Mouse (Mus musculus) midbrain, embryonic 14.5 days (tissue): ENCODE results near the gene Rpusd4. TPM values are rescaled to one million over a fixed set of nuclear protein-coding genes. Genes with fewer than 3 reads are reported as not detected.

Experiments
- ATAC-seq: fragments of 200-750 bp; cut with Nextera tagmentation; 2 replicates; pipeline ENCODE4 v1.8.0; 2017; ENCODE audit warnings: moderate number of reproducible peaks, moderate library complexity; ENCODE audit not compliant: low FRiP score, low TSS enrichment
- DNase-seq: peaks from one replicate; pipeline ENCODE4 v3.0.0-alpha.2; 2015
- H3K27ac ChIP-seq: fragments of 300-500 bp; sonication (generic); replicated peaks from 2 replicates; pipeline ENCODE4 v1.5.1; 2014; ENCODE audit warnings: mild to moderate bottlenecking, low read depth, low read length, moderate library complexity
- H3K27me3 ChIP-seq: fragments of 300-500 bp; sonication (generic); 2 replicates; pipeline ENCODE4 v1.6.1; 2014; ENCODE audit warnings: low read length, control low read depth, mixed read lengths; ENCODE audit not compliant: control insufficient read depth, insufficient read depth
- H3K36me3 ChIP-seq: fragments of 300-500 bp; sonication (generic); 2 replicates; pipeline ENCODE4 v1.6.1; 2014; ENCODE audit warnings: low read length, control low read depth; ENCODE audit not compliant: control insufficient read depth, insufficient read depth
- H3K4me1 ChIP-seq: fragments of 300-500 bp; sonication (generic); 2 replicates; pipeline ENCODE4 v1.6.1; 2014; ENCODE audit warnings: mild to moderate bottlenecking, antibody characterized with exemption, low read length, control low read depth; ENCODE audit not compliant: control insufficient read depth, insufficient read depth
- H3K4me2 ChIP-seq: fragments of 300-500 bp; sonication (generic); 2 replicates; pipeline ENCODE4 v1.6.1; 2014; ENCODE audit warnings: mild to moderate bottlenecking, low read length, moderate library complexity
- H3K4me3 ChIP-seq: fragments of 300-500 bp; sonication (generic); replicated peaks from 2 replicates; pipeline ENCODE4 v1.5.1; 2014; ENCODE audit warnings: low read depth, low read length
- H3K9ac ChIP-seq: fragments of 300-500 bp; sonication (generic); replicated peaks from 2 replicates; pipeline ENCODE4 v1.6.1; 2014; ENCODE audit warnings: mild to moderate bottlenecking, low read length, moderate library complexity
- H3K9me3 ChIP-seq: fragments of 300-500 bp; sonication (generic); 2 replicates; pipeline ENCODE4 v1.6.1; 2016; ENCODE audit warnings: low read length, control low read depth, mixed read lengths; ENCODE audit not compliant: control insufficient read depth
- WGBS: fragments of 180-500 bp; shearing (Covaris S2); extraction: QIAGEN DNeasy Blood & Tissue Kit; methylation state at CpG from one replicate; pipeline ENCODE4 v1.1.7; 2014; 5-methylcytosine and 5-hydroxymethylcytosine counted together
- polyA plus RNA-seq: library from polyadenylated mRNA; unstranded; fragments of >200 nt; fragmentation: Nextera tagmentation; extraction: Ambion mirVana; gene quantifications from 2 replicates; pipeline ENCODE4 v1.2.1, GENCODE M21; 2014

The Rpusd4 gene
- polyA plus RNA-seq, 1 experiment from 2014 or later: 18.1 TPM

- H3K36me3 ChIP-seq: peaks cover 9% of the 10 kb centered on the region
- no peak overlapping the region for H3K27ac ChIP-seq
- no peaks in the 10 kb centered on the region for H3K4me1 ChIP-seq
- no peak overlapping the region for H3K9ac ChIP-seq
- H3K4me2 ChIP-seq: no peak overlapping the region
- no peaks in the 10 kb centered on the region for H3K27me3 ChIP-seq
- no peak overlapping the region for H3K4me3 ChIP-seq
- no peaks in the 10 kb centered on the region for H3K9me3 ChIP-seq
- 19% methylated on average over 5 of the region's 5 CpGs for WGBS
- no peak; the same call in 1 of the 2 replicates for ATAC-seq
- DNase-seq: peak; percentile 85
Observed at GRCm38 (mm10) chr9:35282006-35282850, 14.6 kb downstream of the Rpusd4 start.

GRCm38 (mm10) chr9:35282851-35283200 lies 15.2 kb downstream of the Rpusd4 start:
- Histone ChIP-seq H3K27ac (no peak overlapping the region), H3K4me1 (no peaks in the 10 kb centered on the region), H3K27me3 (no peaks in the 10 kb centered on the region), H3K4me3 (no peak overlapping the region), H3K9ac (no peak overlapping the region), H3K36me3 (peaks cover 3% of the 10 kb centered on the region), H3K9me3 (no peaks in the 10 kb centered on the region), H3K4me2 (no peak overlapping the region)
- ATAC-seq (no peak), DNase-seq (peak; percentile 19)
- whole genome bisulfite sequencing: 54% methylated on average over 5 of the region's 5 CpGs

GRCm38 (mm10) chr9:35283415-35284069 lies 15.9 kb downstream of the Rpusd4 start:
- no peaks in the 10 kb centered on the region for H3K9me3 ChIP-seq
- H3K4me3 ChIP-seq: no peak overlapping the region
- no peak overlapping the region for H3K27ac ChIP-seq
- 53% methylated on average over 13 of the region's 13 CpGs for WGBS
- peaks cover 2% of the 10 kb centered on the region; the same call in 1 of the 2 replicates for H3K27me3 ChIP-seq
- DNase-seq (no peak), ATAC-seq (peak; percentile 40; the same call in 1 of the 2 replicates)
- H3K9ac ChIP-seq: no peak overlapping the region
- H3K36me3 ChIP-seq: no peaks in the 10 kb centered on the region
- no peaks in the 10 kb centered on the region for H3K4me1 ChIP-seq
- H3K4me2 ChIP-seq: no peak overlapping the region

DNA sequence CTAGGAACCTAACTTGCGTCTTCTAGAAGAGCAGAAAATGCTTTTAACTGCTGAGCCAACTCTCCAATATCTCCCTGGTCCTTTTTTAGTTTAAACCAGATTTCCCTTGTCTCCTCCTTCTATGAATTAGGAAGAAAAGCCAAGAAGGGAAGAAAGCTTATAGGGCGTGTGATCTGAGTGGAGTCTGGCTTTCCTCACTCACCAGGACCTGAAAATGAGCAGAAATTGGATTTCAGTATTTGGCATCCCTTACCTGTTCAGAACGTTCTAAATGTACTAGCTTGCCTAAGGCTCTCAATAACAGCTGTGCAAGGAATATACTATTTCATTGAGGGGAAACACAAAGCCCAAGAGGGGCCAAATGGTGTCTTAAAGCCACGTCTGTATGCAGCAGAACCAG lies 16.7 kb downstream of the Rpusd4 start:
- Histone ChIP-seq H3K9ac (no peak overlapping the region), H3K9me3 (no peaks in the 10 kb centered on the region), H3K27me3 (peaks cover 3% of the 10 kb centered on the region; the same call in 1 of the 2 replicates), H3K36me3 (no peaks in the 10 kb centered on the region), H3K4me2 (no peak overlapping the region), H3K4me1 (no peaks in the 10 kb centered on the region), H3K4me3 (no peak overlapping the region), H3K27ac (no peak overlapping the region)
- ATAC-seq (no peak), DNase-seq (no peak)
- WGBS: 90% methylated on average over 4 of the region's 4 CpGs

GRCm38 (mm10) chr9:35286351-35286750 lies 18.7 kb downstream of the Rpusd4 start:
- Histone ChIP-seq H3K27me3 (peaks cover 3% of the 10 kb centered on the region; the same call in 1 of the 2 replicates), H3K9ac (no peak overlapping the region), H3K4me3 (no peak overlapping the region), H3K9me3 (no peaks in the 10 kb centered on the region), H3K36me3 (no peaks in the 10 kb centered on the region), H3K4me1 (no peaks in the 10 kb centered on the region), H3K4me2 (no peak overlapping the region), H3K27ac (no peak overlapping the region)
- DNase-seq (no peak), ATAC-seq (no peak)
- 56% methylated on average over 3 of the region's 3 CpGs for WGBS

- Histone ChIP-seq H3K9ac (no peak overlapping the region), H3K4me1 (no peaks in the 10 kb centered on the region), H3K27me3 (peaks cover 6% of the 10 kb centered on the region; the same call in 1 of the 2 replicates), H3K27ac (no peak overlapping the region), H3K4me3 (no peak overlapping the region), H3K9me3 (no peaks in the 10 kb centered on the region), H3K36me3 (no peaks in the 10 kb centered on the region), H3K4me2 (no peak overlapping the region)
- WGBS: 18% methylated on average over 7 of the region's 7 CpGs
- ATAC-seq (no peak), DNase-seq (no peak)
Observed at GRCm38 (mm10) chr9:35289992-35290391, 22.3 kb downstream of the Rpusd4 start.

- Histone ChIP-seq H3K27me3 (peaks cover 6% of the 10 kb centered on the region; the same call in 1 of the 2 replicates), H3K4me1 (no peaks in the 10 kb centered on the region), H3K27ac (no peak overlapping the region), H3K9ac (no peak overlapping the region), H3K4me3 (no peak overlapping the region), H3K36me3 (no peaks in the 10 kb centered on the region), H3K9me3 (no peaks in the 10 kb centered on the region), H3K4me2 (no peak overlapping the region)
- 97% methylated on average over 3 of the region's 3 CpGs for WGBS
- no peak for DNase-seq
- ATAC-seq: no peak
Observed at GRCm38 (mm10) chr9:35290417-35290816, 22.8 kb downstream of the Rpusd4 start.

DNA sequence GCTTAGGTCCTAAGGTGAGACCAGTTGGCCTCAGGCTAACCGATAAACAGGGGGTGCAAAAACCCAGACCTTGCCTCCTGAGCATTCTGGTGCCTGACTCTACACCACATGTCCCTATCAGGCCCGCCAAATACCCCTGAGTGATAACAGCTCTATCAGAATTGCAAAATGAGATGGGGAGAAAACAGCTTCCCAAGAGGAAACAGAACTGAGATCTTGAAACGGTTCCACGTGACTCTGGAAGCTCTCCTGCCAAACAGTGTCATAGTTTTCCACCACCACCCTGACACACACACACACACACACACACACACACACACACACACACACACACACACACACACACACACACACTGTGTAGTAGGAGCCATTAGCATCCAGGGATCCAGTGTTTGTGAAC lies 23.3 kb downstream of the Rpusd4 start:
- ATAC-seq (no peak), DNase-seq (no peak)
- no peaks in the 10 kb centered on the region for H3K36me3 ChIP-seq
- peaks cover 6% of the 10 kb centered on the region; the same call in 1 of the 2 replicates for H3K27me3 ChIP-seq
- no peak overlapping the region for H3K4me3 ChIP-seq
- H3K9me3 ChIP-seq: no peaks in the 10 kb centered on the region
- H3K4me1 ChIP-seq: no peaks in the 10 kb centered on the region
- no peak overlapping the region for H3K4me2 ChIP-seq
- WGBS: 80% methylated on average over 4 of the region's 4 CpGs
- H3K9ac ChIP-seq: no peak overlapping the region
- H3K27ac ChIP-seq: no peak overlapping the region
